Mouse (Mus musculus) CH12.LX (cell line): ENCODE measurements at regions not wholly inside any gene's neighbourhood (a gene's known extent, or its start where the extent isn't known, plus 50 kb on each side); places are given as distances from the start of the nearest gene placed in this dataset.
A peak's percentile ranks its signal among the peaks of the same experiment; 100 is the strongest.

Source experiments
- DNase-seq: peaks from one replicate; pipeline ENCODE4 v3.0.0-alpha.2; 2013; ENCODE audit errors: extremely low read depth
- H3K27ac ChIP-seq: 2 replicates; pipeline ENCODE4 v1.5.1; 2012; ENCODE audit warnings: low read depth, mild to moderate bottlenecking, control low read depth, moderate library complexity; ENCODE audit not compliant: insufficient read depth
- H3K27me3 ChIP-seq: replicated peaks from 2 replicates; pipeline ENCODE3; 2012; ENCODE audit warnings: inconsistent platforms
- H3K36me3 ChIP-seq, 2 experiments: replicated peaks in 1 of 2; 2 replicates each; pipeline versions ENCODE3 to v1.6.1; 2012; ENCODE audit warnings: inconsistent platforms in 1 of 2, low read length in 1 of 2, mild to moderate bottlenecking in 1 of 2, mixed read lengths in 1 of 2, moderate library complexity in 1 of 2; ENCODE audit not compliant: control insufficient read depth in 1 of 2, insufficient read depth in 1 of 2
- H3K4me1 ChIP-seq, 2 experiments: 2 replicates each; pipeline ENCODE4 v1.6.1; 2012; ENCODE audit warnings: inconsistent platforms in 1 of 2, moderate library complexity in 1 of 2; ENCODE audit not compliant: insufficient read depth in 2 of 2, control insufficient read depth in 1 of 2
- H3K4me2 ChIP-seq: 2 replicates; pipeline ENCODE4 v1.6.1; 2012; ENCODE audit warnings: low read depth, mild to moderate bottlenecking, control low read depth; ENCODE audit not compliant: poor library complexity, insufficient read depth, severe bottlenecking
- H3K4me3 ChIP-seq, 3 experiments: fragments of 150-350 bp in 1 of 3; sonication (generic) in 1 of 3; replicated peaks in 1 of 3; 2 replicates each; pipeline versions ENCODE3 to v1.5.1; 2011 to 2012; ENCODE audit warnings: low read depth in 2 of 3, low read length in 2 of 3, mild to moderate bottlenecking in 2 of 3, moderate library complexity in 2 of 3, control low read depth in 1 of 3, improper control_type of control experiment in 1 of 3, inconsistent platforms in 1 of 3, mixed read lengths in 1 of 3; ENCODE audit not compliant: poor library complexity in 1 of 3
- H3K79me2 ChIP-seq: replicated peaks from 2 replicates; pipeline ENCODE4 v1.6.1; 2012; ENCODE audit warnings: mild to moderate bottlenecking, moderate library complexity; ENCODE audit not compliant: control insufficient read depth, poor library complexity, insufficient read depth, severe bottlenecking; ENCODE audit errors: extremely low read depth
- H3K9ac ChIP-seq: 2 replicates; pipeline ENCODE4 v1.6.1; 2012; ENCODE audit warnings: low read depth, mild to moderate bottlenecking, control low read depth, moderate library complexity; ENCODE audit not compliant: insufficient read depth
- H3K9me3 ChIP-seq: replicated peaks from 2 replicates; pipeline ENCODE3; 2012; ENCODE audit warnings: low read length, inconsistent platforms, mixed read lengths
- CTCF ChIP-seq, 2 experiments: IDR thresholded peaks in 1 of 2; conservative IDR thresholded peaks in 1 of 2; 2 replicates each; pipeline ENCODE4 v1.5.1; 2011 to 2012; ENCODE audit warnings: low read depth in 2 of 2, low read length in 2 of 2, improper control_type of control experiment in 1 of 2, inconsistent platforms in 1 of 2, mild to moderate bottlenecking in 1 of 2, moderate library complexity in 1 of 2
- ETS1 ChIP-seq: conservative IDR thresholded peaks from 2 replicates; pipeline ENCODE4 v1.6.1; 2012; ENCODE audit warnings: low read depth, mild to moderate bottlenecking, inconsistent platforms, low read length, improper control_type of control experiment, moderate library complexity
- IRF4 ChIP-seq: IDR thresholded peaks from 2 replicates; pipeline ENCODE4 v1.6.1; 2014; ENCODE audit warnings: low read depth, mild to moderate bottlenecking, inconsistent platforms, low read length, improper control_type of control experiment
- MEF2A ChIP-seq: IDR thresholded peaks from 2 replicates; pipeline ENCODE4 v1.6.1; 2014; ENCODE audit warnings: low read depth, mild to moderate bottlenecking, inconsistent platforms, low read length, improper control_type of control experiment, borderline replicate concordance
- RAD21 ChIP-seq: IDR thresholded peaks from 2 replicates; pipeline ENCODE4 v1.6.1; 2011; ENCODE audit warnings: low read depth, mild to moderate bottlenecking, low read length, improper control_type of control experiment, moderate library complexity
- RCOR1 ChIP-seq: conservative IDR thresholded peaks from 2 replicates; pipeline ENCODE4 v1.6.1; 2012; ENCODE audit warnings: low read depth, mild to moderate bottlenecking, inconsistent platforms, low read length, improper control_type of control experiment
- SIN3A ChIP-seq: IDR thresholded peaks from 2 replicates; pipeline ENCODE4 v1.6.1; 2012; ENCODE audit warnings: low read length, improper control_type of control experiment, inconsistent platforms
- SMC3 ChIP-seq: IDR thresholded peaks from 2 replicates; pipeline ENCODE4 v1.6.1; 2011; ENCODE audit warnings: low read depth, low read length, improper control_type of control experiment
- UBTF ChIP-seq: IDR thresholded peaks from 2 replicates; pipeline ENCODE4 v1.6.1; 2012; ENCODE audit warnings: low read depth, mild to moderate bottlenecking, inconsistent platforms, low read length, improper control_type of control experiment, moderate library complexity
- ZC3H11A ChIP-seq: IDR thresholded peaks from 2 replicates; pipeline ENCODE4 v1.6.1; 2012; ENCODE audit warnings: low read depth, mild to moderate bottlenecking, inconsistent platforms, low read length, improper control_type of control experiment
- ZMIZ1 ChIP-seq: IDR thresholded peaks from 2 replicates; pipeline ENCODE4 v1.6.1; 2012; ENCODE audit warnings: low read depth, mild to moderate bottlenecking, inconsistent platforms, low read length, improper control_type of control experiment
- dilution Hi-C: fragments of 300-500 bp; cut with MboI; formaldehyde crosslinking; loops from 2 replicates; pipeline ENCODE4 v1.14.3; 2020; ENCODE audit warnings: low sequenced_read_pairs; ENCODE audit not compliant: extremely low pct_unique_long_range_greater_than_20kb, extremely low pct_ligation_motif_present
- in situ Hi-C: fragments of 300-500 bp; cut with MboI; formaldehyde crosslinking; loops from 3 replicates; pipeline ENCODE4 v1.14.3; 2019; ENCODE audit warnings: low sequenced_read_pairs, low pct_ligation_motif_present, low pct_unique_long_range_greater_than_20kb, mixed read lengths

DNA sequence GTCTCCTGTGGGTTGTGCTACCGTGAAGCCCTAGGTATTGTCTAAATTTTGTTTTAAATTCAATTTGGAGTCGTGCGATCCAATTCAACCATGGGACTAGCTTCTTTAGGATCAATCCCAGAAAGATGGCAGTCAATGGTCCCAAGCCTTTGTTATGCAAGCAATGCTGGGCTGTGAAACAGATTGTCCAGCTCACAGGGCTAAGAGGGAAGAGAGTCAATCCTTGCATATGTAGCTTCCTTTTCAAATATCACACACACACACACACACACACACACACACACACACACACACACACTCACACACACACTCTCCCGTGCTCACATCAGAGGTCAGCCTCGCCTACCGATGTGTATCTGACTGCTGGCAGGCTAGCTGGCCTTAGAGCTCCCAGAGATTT is 373.8 kb upstream of the Gm10131 start (continued):
- TF ChIP-seq SIN3A (no peak), IRF4 (no peak)
- TF ChIP-seq, all 38 proteins: peak for 0

DNA sequence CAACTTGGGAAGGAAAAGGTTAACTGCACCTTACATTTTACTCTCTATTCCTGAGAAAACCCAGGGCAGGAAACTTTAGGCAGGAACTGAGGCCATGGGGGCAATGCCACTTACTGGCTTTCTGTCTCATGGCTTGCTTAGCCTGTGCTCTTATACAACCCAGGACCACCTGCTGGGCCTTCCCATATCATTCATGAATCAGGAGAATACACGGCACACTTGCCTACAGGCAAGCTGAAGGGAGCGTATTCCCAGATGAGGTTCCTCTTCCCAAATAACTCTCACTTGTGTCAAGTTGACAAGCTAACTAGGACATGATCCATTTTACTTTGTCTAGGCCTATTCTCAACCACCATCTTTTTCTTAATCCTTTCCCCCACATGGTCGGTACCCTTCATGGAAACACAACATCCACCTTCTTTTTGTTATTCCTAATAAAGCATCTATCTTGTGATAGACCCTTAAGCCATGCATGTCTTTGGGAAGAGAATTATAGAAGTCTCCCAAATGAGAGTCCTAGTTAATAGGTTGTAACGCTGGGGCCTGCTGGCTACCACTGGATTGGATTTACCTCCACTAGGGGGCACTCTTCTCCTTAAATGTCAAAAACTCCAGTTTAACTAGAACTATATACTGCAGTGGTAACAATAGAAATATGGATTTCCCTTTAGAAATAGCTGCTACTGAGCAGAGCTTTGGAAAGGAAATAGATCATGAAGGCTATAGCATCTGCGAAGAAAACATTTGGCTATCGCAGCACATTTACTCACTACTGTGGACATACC is 373.2 kb upstream of the Gm10131 start:
- Histone ChIP-seq H3K4me2 (no peak overlapping the region), H3K79me2 (no peaks in the 10 kb centered on the region), H3K9me3 (no peaks in the 10 kb centered on the region), H3K36me3 (no peaks in the 10 kb centered on the region), H3K4me1 (0 out of 4 replicates have a peak, but pooled peaks cover 0 to 3% of the 10 kb centered on the region in 2 experiments), H3K27me3 (no peaks in the 10 kb centered on the region), H3K27ac (no peak overlapping the region), H3K4me3 (no peak overlapping the region), H3K9ac (no peak overlapping the region)
- TF ChIP-seq SMC3 = peak; percentile 97
- TF ChIP-seq RCOR1 = no peak
- peak; percentile 51 to 90 for TF ChIP-seq CTCF (conservative IDR thresholded peaks at IDR 0.05 in 1 of 2, IDR thresholded peaks at IDR 0.05 in 1 of 2; ENCODE audit: low read depth in 2 of 2, low read length in 2 of 2)
- TF ChIP-seq ZC3H11A = peak; percentile 97
- peak; percentile 90 for TF ChIP-seq RAD21
- no peak for TF ChIP-seq UBTF
- dilution Hi-C loops = no loop called here
- in situ Hi-C loops = loop anchor here (5.0 to 10.0 kb wide), 3 partner anchors 243 to 333 kb away; no protein-coding TSS in a partner anchor
- DNase-seq = peak; percentile 77

DNA sequence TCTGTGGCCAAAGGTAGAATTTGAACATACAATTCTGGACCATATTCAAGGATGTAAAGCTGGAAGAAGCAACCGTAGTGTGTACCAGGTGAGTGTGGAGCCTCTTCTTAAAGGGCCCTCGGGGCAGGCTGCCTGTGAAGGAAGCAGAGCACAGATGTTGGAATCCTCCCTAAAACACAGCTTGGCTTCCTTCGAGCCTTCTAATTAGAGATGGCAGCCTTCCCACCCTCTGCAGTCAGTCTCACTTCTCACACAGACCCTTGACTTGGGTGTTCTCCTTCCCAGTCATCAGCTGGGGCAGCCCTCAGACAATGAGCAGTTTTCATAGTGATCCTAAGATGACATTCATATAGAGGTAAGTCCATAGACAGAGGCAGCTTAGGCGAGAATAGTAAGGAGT is 371.7 kb upstream of the Gm10131 start:
- Histone ChIP-seq H3K36me3 (no peaks in the 10 kb centered on the region), H3K27ac (no peak overlapping the region), H3K27me3 (no peaks in the 10 kb centered on the region), H3K79me2 (no peaks in the 10 kb centered on the region), H3K4me2 (no peak overlapping the region), H3K4me1 (0 out of 4 replicates have a peak, but pooled peaks cover 0 to 3% of the 10 kb centered on the region in 2 experiments), H3K4me3 (no peak overlapping the region), H3K9me3 (no peaks in the 10 kb centered on the region), H3K9ac (no peak overlapping the region)
- no peak for TF ChIP-seq IRF4
- TF ChIP-seq SMC3 = no peak
- TF ChIP-seq MEF2A = no peak
- TF ChIP-seq ZMIZ1 = no peak
- TF ChIP-seq ETS1 = no peak
- TF ChIP-seq UBTF = no peak
- dilution Hi-C loops = no loop called here
- no peak for DNase-seq
- in situ Hi-C loops = loop anchor here (5.0 to 10.0 kb wide), 3 partner anchors 244 to 334 kb away; no protein-coding TSS in a partner anchor
